Mouse (Mus musculus) liver, postnatal 0 days (tissue): Measurements from ENCODE around the gene Aig1.

Source experiments
- CTCF ChIP-seq: sonication (generic); IDR thresholded peaks from 2 replicates; pipeline ENCODE4 v1.5.1; 2016; ENCODE audit warnings: antibody characterized with exemption, low read depth
- EP300 ChIP-seq: IDR thresholded peaks from 2 replicates; pipeline ENCODE4 v1.6.1; 2016; ENCODE audit warnings: antibody characterized with exemption, low read depth, mild to moderate bottlenecking

- TF ChIP-seq CTCF = no peak
- TF ChIP-seq EP300 = no peak
These were observed 178.0 kb downstream of the Aig1 start for GRCm38 (mm10) chr10:13690773-13691172.
